Mouse (Mus musculus) small intestine, adult 2 months (tissue): ENCODE measurements around the gene Pcgf6.

Experiments
- CTCF ChIP-seq: fragments of 200-500 bp; IDR thresholded peaks from 2 replicates; pipeline ENCODE4 v1.5.1; 2012; ENCODE audit warnings: low read depth, mild to moderate bottlenecking, control low read depth, inconsistent platforms, low read length, moderate library complexity, mixed read lengths; ENCODE audit not compliant: insufficient replicate concordance, insufficient read length; ENCODE audit errors: extremely low read depth
- POLR2A ChIP-seq: fragments of 200-500 bp; IDR thresholded peaks from 2 replicates; pipeline ENCODE4 v1.6.1; 2012; ENCODE audit warnings: low read depth, mild to moderate bottlenecking, control low read depth, inconsistent platforms, low read length, moderate library complexity

- TF ChIP-seq POLR2A: no peak
- no peak for TF ChIP-seq CTCF
Measured at GRCm38 (mm10) chr19:47013340-47014158, 37.2 kb downstream of the Pcgf6 start.
